Mouse (Mus musculus) adrenal gland, postnatal 36 days (tissue): Measurements from ENCODE around the gene Casp9. TPM values are rescaled to one million over a fixed set of nuclear protein-coding genes. Genes with fewer than 3 reads are reported as not detected.

ENCODE experiments used
- DNase-seq, 2 experiments: peaks; one replicate each; pipeline ENCODE4 v3.0.0; 2021; ENCODE audit warnings: mixed read lengths in 1 of 2
- total RNA-seq, 2 experiments: library from RNA; stranded (reverse); gene quantifications; 2 replicates each; pipeline ENCODE4 v1.2.3; 2021

Gene Casp9
- total RNA-seq, 2 experiments from 2014 or later, result 16.8 to 24.3 TPM

- DNase-seq, result no peak
Observed at GRCm38 (mm10) chr4:141865006-141865405, 71.6 kb downstream of the Casp9 start.

Other genes with a start within 250 kb of the Casp9 start
- gene Fblim1, start 187.5 kb upstream of the Casp9 start, total RNA-seq, result 10 to 100 TPM in 1 of 2 experiments, 1 to 10 TPM in 1; 9.5 to 12.9 TPM
- gene Tmem82, start 175.0 kb upstream of the Casp9 start, total RNA-seq, result 1 to 10 TPM in 1 of 2 experiments, under 1 TPM in 1; 0.79 to 1.3 TPM
- gene Slc25a34, start 169.8 kb upstream of the Casp9 start, total RNA-seq, result 1 to 10 TPM; 3.0 to 7.0 TPM
- gene Plekhm2, start 128.7 kb upstream of the Casp9 start, total RNA-seq, result 10 to 100 TPM; 46.0 to 65.8 TPM
- gene Rsc1a1, start 108.0 kb upstream of the Casp9 start, total RNA-seq, result 1 to 10 TPM in 1 of 2 experiments, not detected in 1; 2.4 TPM
- gene Ddi2, start 70.2 kb upstream of the Casp9 start, total RNA-seq, result 10 to 100 TPM; 56.6 to 58.9 TPM
- gene Agmat, start 46.9 kb upstream of the Casp9 start, total RNA-seq, result 10 to 100 TPM; 35.7 to 41.3 TPM
- 10 to 100 TPM; 23.6 to 26.0 TPM for gene Dnajc16, start 2.7 kb upstream of the Casp9 start, total RNA-seq
- not detected for gene Cela2a, start 32.5 kb downstream of the Casp9 start, total RNA-seq
- not detected for gene Ctrc, start 52.7 kb downstream of the Casp9 start, total RNA-seq
- gene Efhd2, start 81.3 kb downstream of the Casp9 start, total RNA-seq, result 10 to 100 TPM; 23.1 to 29.1 TPM
- gene Fhad1, start 221.5 kb downstream of the Casp9 start, total RNA-seq, result under 1 TPM; 0.66 to 0.79 TPM